Mouse (Mus musculus) E14TG2a.4 (cell line): ENCODE measurements at regions not wholly inside any gene's neighbourhood (a gene's known extent, or its start where the extent isn't known, plus 50 kb on each side); places are given as distances from the start of the nearest gene placed in this dataset.
A peak's percentile ranks its signal among the peaks of the same experiment; 100 is the strongest.

Experiments
- H3K27me3 ChIP-seq: 2 replicates; pipeline ENCODE4 v1.6.1; 2014; ENCODE audit warnings: low read length, control low read depth; ENCODE audit not compliant: insufficient read depth
- H3K36me3 ChIP-seq: 2 replicates; pipeline ENCODE4 v1.6.1; 2014; ENCODE audit warnings: low read length, control low read depth; ENCODE audit not compliant: insufficient read depth
- H3K4me1 ChIP-seq: replicated peaks from 2 replicates; pipeline ENCODE4 v1.6.1; 2014; ENCODE audit warnings: low read depth, low read length, control low read depth
- H3K4me3 ChIP-seq: replicated peaks from 2 replicates; pipeline ENCODE4 v1.5.1; 2014; ENCODE audit warnings: mild to moderate bottlenecking, low read length
- H3K9me3 ChIP-seq: 2 replicates; pipeline ENCODE4 v1.6.1; 2014; ENCODE audit warnings: low read length, control low read depth
- CTCF ChIP-seq: conservative IDR thresholded peaks from 2 replicates; pipeline ENCODE4 v1.5.1; 2014; ENCODE audit warnings: low read length
- NANOG ChIP-seq: IDR thresholded peaks from 2 replicates; pipeline ENCODE4 v1.6.1; 2014; ENCODE audit warnings: borderline replicate concordance, low read length, mixed read lengths
- POU5F1 ChIP-seq: IDR thresholded peaks from 2 replicates; pipeline ENCODE4 v1.6.1; 2014; ENCODE audit warnings: low read length, borderline replicate concordance

DNA sequence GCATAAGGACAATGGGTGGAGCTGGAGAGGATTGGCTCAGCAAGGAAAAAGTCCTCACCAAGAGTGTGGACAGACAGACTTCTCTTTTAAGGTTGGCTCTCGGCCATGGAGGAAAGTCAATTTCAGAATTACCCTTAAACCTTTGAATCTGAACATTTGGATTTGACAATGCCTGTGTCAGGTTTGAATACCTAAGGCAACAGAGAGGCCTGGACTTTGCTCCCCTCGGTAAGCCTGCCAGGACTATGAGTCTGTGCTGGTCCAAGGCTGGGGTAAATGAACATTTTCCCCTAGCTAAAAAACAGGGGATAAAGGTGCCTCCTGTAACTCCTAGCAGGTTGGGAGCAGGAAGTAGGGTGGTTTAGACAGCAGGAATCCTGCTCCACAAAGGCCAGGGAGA, 68.8 kb upstream of the Slc6a6 start:
- Histone ChIP-seq H3K27me3 (peaks cover 6% of the 10 kb centered on the region), H3K4me1 (peaks cover 22% of the 10 kb centered on the region), H3K9me3 (peaks cover 11% of the 10 kb centered on the region; the same call in 1 of the 2 replicates), H3K36me3 (no peaks in the 10 kb centered on the region), H3K4me3 (no peak overlapping the region)
- no peak for TF ChIP-seq NANOG

DNA sequence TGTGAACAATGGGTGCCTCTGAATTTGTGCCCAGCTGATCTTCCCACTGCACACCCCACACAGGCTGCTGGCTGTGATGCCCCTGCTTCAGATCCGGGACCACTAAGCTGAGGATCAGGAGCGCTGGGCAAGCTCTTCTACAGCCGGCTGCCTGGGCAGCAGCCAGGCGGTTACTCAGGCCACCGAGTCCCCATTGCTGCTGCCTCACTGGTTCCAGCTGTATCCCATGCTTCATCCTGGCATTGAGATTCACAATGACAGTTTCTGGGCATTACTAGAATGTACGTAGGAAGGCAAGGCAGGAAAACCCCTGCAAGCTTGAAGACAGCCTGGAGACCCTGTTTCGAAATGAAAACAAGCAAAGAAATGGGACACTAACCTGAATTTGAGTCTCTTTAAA, 67.3 kb upstream of the Slc6a6 start:
- Histone ChIP-seq H3K9me3 (peaks cover 11% of the 10 kb centered on the region; the same call in 1 of the 2 replicates), H3K27me3 (peaks cover 6% of the 10 kb centered on the region), H3K4me3 (0 out of 2 replicates have a peak overlapping the region, but pooled peaks have one; percentile 67), H3K36me3 (no peaks in the 10 kb centered on the region), H3K4me1 (peaks cover 22% of the 10 kb centered on the region)
- TF ChIP-seq NANOG (no peak), CTCF (no peak), POU5F1 (no peak)

GRCm38 (mm10) chr6:91617031-91617596, 66.7 kb upstream of the Slc6a6 start:
- H3K27me3 ChIP-seq, result peaks cover 6% of the 10 kb centered on the region
- peaks cover 22% of the 10 kb centered on the region for H3K4me1 ChIP-seq

GRCm38 (mm10) chr6:91617685-91618084, 66.2 kb upstream of the Slc6a6 start:
- Histone ChIP-seq H3K36me3 (no peaks in the 10 kb centered on the region), H3K4me3 (peak overlapping the region; percentile 67)
- TF ChIP-seq POU5F1 (no peak), CTCF (no peak), NANOG (no peak)

More at GRCm38 (mm10) chr6:91617031-91617596, 66.7 kb upstream of the Slc6a6 start:
- Histone ChIP-seq H3K36me3 (no peaks in the 10 kb centered on the region), H3K4me3 (peak overlapping the region; percentile 67), H3K9me3 (peaks cover 11% of the 10 kb centered on the region; the same call in 1 of the 2 replicates)
- TF ChIP-seq NANOG, result no peak; the same call in 1 of the 2 replicates

GRCm38 (mm10) chr6:91619009-91619408, 64.8 kb upstream of the Slc6a6 start:
- TF ChIP-seq POU5F1 (no peak), CTCF (no peak), NANOG (no peak)
- Histone ChIP-seq H3K27me3 (peaks cover 6% of the 10 kb centered on the region), H3K4me3 (no peak overlapping the region), H3K9me3 (0 out of 2 replicates have a peak, but pooled peaks cover 6% of the 10 kb centered on the region), H3K4me1 (peaks cover 22% of the 10 kb centered on the region), H3K36me3 (no peaks in the 10 kb centered on the region)

More at GRCm38 (mm10) chr6:91617685-91618084, 66.2 kb upstream of the Slc6a6 start:
- peaks cover 22% of the 10 kb centered on the region for H3K4me1 ChIP-seq
- peaks cover 6% of the 10 kb centered on the region for H3K27me3 ChIP-seq
- peaks cover 11% of the 10 kb centered on the region; the same call in 1 of the 2 replicates for H3K9me3 ChIP-seq

- Histone ChIP-seq H3K27me3 (peaks cover 6% of the 10 kb centered on the region), H3K9me3 (0 out of 2 replicates have a peak, but pooled peaks cover 2% of the 10 kb centered on the region), H3K4me1 (peaks cover 22% of the 10 kb centered on the region), H3K4me3 (no peak overlapping the region), H3K36me3 (no peaks in the 10 kb centered on the region)
- TF ChIP-seq NANOG (no peak), CTCF (no peak), POU5F1 (no peak)
Observed at GRCm38 (mm10) chr6:91619735-91620732, 63.8 kb upstream of the Slc6a6 start.

- no peak for TF ChIP-seq NANOG
- TF ChIP-seq POU5F1, result no peak
- no peak for TF ChIP-seq CTCF
- Histone ChIP-seq H3K4me1 (peaks cover 19% of the 10 kb centered on the region), H3K4me3 (no peak overlapping the region), H3K36me3 (no peaks in the 10 kb centered on the region), H3K9me3 (no peaks in the 10 kb centered on the region), H3K27me3 (no peaks in the 10 kb centered on the region; the same call in 1 of the 2 replicates)
Observed at GRCm38 (mm10) chr6:91621437-91621836, 62.4 kb upstream of the Slc6a6 start.

- H3K4me1 ChIP-seq, result peaks cover 10% of the 10 kb centered on the region
- no peaks in the 10 kb centered on the region for H3K27me3 ChIP-seq
- H3K4me3 ChIP-seq, result no peak overlapping the region
- TF ChIP-seq CTCF (no peak), POU5F1 (no peak), NANOG (no peak)
- no peaks in the 10 kb centered on the region for H3K36me3 ChIP-seq
- H3K9me3 ChIP-seq, result no peaks in the 10 kb centered on the region
Observed at GRCm38 (mm10) chr6:91622425-91622824, 61.4 kb upstream of the Slc6a6 start.
